Mouse (Mus musculus): ENCODE measurements around the gene Trim62.

Gene Trim62

DNA sequence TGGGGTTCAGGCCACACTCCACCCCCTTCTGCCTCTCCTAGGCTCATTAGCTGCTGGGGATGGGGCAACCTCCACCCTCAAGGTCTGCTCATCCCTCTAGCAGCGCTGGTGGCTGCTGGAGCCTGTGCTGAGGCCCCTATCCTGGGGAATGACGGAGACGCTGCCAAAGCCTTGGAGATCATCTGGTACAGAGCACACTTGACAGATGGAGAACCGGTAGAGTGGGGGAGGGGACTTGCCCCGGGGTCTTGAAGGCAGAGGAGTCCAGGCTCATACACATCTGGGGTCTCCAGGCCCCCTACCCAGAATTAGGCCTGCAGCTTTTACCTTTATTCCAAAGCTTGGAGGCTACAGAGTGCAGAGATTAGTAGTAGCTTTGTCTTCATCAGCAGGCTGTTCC lies 3.2 kb downstream of the Trim62 start:
- no peak for DNase-seq (ENCODE audit: low spot score)

DNA sequence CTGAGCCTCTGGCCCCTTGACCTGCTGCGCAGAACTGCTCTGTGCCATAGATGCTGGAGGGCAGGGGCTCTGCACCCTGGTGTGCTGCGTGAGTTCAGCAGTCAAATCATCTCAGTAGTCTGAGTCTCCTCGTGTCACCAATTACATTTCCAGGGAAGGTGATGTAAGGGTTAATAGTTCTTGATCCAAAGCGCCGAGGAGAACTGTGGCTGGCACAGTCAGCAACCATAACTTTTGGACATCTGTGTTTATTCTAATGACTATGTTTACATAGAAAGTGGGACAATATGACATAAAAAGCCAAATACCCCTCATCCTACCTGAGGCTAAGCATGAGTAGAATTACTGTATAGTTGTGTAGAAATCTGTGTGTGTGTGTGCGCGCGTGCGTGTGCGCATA lies 3.6 kb downstream of the Trim62 start:
- no peak for DNase-seq (ENCODE audit: low spot score)

DNA sequence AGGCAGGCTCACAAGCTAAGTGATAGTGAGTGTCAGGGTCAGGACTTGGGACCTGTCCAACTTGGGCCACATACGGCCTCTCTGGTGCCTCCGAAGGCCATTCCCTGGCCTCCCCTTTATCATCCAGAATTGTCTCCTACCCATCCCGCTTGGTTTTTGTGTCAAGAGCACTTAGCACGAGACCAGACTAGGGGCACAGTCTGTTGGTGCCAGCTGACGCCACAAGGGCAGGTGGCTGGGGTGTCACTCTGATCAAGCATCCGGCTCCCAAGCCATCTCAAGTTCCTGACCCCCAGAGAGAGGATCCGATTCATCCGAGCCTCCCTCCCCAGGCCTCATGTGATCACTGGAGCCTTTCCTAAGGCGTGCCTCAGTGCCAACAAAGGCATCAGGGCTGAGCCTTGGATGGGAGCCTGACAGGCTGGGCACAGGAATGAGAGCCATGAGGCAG lies 4.3 kb downstream of the Trim62 start:
- no peak for DNase-seq (ENCODE audit: low spot score)

DNA sequence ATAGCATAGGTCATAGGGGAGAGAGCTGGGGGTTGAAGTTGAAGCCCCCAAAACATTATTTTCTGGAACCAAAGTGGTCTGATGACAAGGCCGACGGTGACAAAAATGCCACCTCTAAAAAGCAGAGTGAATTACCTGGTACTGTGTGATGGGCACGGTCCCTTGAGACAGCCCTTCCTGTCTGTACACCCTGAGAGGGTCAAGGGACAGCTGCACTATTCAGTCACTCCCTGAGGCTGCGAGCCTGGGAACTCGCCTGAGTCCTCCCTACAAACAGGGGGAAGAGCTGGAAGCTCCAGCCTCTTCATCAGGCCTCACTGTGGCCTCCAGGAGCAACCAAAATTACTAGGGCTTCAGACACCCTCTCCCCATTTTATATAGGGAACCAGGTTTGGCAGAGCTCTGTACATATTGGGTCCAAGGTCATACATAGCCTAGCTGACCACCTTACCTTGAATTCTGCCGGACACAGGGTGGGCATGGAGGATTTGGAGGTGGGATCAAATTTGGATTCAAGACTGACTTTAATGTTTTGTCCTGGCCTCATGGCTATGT lies 5.1 kb downstream of the Trim62 start:
- no peak for DNase-seq (ENCODE audit: low spot score)

DNA sequence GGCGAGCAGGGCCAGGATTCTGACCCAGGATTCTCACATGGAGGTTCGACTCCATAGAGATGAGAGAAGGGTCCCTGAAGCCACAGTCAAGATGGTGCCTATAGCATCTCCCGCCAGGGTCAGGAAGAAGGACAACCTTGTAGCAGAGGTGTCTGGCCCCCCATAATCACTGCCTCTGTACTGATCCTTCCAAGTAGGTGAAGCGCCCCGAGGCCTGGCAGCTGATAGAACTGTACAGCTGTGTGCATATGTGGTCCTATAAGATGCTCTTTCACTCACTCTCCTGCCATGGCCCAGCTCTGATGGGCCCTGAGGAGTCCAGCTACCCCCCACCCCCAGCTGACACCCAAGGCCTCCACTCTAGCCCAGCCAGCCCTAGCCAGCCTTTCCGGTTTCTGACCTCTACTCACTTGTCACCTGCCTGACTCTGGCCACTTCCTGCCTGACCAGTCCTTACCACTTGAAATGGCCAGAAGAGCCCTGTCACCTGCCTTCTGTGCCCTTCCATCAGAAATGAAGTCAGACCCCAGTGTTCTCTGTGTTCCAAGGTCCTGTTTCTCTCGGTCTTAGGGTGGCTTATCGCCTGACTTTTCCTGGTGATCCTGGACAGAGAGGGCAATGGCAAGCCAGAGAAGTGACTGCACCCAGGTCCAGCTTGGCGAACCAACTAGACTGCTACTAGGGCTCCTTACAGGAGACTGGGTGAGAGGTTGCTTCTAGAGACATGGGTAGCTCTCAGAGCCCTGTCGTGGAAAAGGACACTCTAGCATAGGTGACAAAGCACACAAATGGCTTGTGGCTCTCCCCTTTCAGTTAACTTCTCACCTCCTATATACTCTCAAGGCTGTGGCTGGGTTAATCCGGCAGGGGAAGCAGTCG lies 6.6 kb downstream of the Trim62 start:
- no peak for DNase-seq (ENCODE audit: low spot score)

DNA sequence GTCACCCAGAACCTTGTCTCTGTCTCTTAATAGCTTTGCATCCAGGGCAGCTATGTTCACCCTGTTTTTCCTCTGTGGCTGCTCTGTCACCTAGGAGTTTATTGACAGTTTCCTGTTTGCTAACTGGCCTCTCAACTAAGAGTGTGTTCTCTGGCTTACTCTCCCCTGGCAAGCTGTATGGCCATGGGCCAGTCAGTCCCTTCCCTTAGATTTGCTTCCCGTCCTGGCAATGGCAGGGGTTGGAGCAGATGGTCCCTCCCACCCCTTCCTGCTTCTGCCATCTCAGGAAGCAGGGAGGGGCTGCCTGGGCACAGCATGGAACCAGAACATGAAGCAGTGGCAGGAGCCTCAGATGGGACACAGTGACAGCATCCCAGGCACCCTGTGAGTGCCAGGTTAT lies 7.8 kb downstream of the Trim62 start:
- no peak for DNase-seq (ENCODE audit: low spot score)

DNA sequence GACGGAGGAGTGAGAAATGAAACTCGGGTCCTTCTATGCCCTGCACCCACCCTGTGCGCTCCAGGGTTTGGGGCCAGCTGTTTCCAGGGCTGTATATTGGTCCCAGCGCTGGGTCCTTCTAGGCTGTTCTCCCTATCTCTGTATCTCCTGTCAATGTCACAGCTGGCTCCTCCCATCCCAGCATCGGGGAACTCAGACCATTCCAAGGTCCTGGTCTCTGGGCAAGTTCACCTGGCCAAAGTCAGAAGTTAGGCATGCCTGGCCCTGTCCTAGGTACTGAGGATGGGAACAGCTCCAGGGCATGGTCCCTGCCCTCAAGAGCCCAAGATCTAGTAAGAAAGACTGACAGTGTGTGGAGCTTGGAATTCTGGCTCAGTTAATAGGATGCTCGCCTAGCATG lies 8.4 kb downstream of the Trim62 start:
- no peak for DNase-seq (ENCODE audit: low spot score)

DNA sequence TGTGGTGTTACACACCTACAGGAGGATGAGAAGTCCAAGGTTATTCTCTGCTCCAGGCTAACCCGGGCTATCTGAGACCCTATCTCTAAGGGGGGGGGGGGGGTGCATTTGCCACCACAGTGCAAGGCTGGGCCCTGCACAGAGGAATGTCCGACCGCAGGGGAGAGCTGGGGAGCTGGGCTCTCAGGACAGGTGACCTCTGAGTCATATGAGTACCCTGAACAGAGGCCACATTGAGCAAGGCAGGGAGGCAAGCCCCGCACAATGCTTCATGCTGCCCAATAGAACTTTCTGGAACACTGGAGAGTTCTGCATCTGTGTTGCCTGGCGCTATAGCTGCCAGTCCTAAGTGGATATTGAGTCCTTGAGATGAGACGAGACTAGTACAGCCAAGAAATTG lies 8.8 kb downstream of the Trim62 start:
- no peak for DNase-seq (ENCODE audit: low spot score)

DNA sequence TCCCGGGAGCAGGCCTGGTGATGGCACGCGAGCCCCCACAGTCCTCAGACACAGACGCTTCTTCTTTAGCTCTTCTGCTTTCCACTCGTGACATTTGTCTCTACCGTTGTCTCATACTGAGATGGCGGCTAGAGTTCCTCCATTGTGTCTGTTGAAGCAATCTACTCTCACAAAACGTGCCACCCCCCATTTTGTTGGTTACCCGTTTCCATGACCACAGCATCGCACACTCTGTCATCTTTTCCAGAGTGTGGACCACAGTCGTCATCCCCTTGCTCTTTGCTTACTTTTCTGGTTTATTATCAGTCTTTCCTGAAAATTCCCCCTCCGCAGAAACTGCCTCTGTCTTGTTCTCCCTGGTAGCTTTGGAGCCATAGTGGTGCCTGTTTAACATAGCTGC lies 10.7 kb downstream of the Trim62 start:
- DNase-seq (ENCODE audit: low spot score), result no peak

DNA sequence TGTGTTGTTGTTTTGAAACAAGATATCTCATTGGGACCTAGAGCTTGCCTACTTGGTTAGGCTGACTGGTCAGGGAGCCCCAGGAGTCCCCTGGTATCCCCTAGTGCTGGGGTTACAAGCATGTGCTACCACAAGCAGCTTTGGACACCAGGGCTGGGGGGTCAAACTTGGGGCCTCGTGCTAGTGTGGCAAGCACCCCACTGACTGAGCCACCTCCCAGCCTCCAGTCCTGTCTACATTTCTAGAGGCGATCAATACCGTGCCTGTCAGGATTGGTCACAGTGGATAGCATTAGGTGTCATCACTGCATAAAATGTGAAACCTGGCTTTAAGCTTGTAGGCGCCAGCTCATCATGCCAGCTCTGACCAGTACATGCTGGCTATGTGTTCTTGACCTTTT lies 12.5 kb downstream of the Trim62 start:
- DNase-seq (ENCODE audit: low spot score), result no peak

DNA sequence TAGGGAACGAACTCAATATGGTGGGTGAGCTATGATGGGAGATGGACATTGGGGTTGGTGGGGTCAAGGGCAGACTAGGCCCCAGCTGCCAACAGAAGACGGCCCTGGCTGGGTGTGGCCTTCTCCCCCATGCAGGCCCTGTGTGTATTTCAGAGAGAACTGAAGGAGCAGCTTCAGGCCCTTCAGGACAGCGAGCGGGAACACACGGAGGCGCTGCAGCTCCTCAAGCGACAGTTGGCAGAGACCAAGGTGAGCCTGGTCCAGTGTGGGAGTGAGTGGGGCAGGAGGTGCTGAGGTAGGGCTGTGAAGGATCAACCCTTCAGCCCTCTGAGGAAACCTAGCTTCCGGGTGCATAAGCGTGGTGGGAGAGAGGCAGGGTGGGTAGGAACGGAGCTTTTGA lies 13.3 kb downstream of the Trim62 start:
- DNase-seq (ENCODE audit: low spot score), result no peak

DNA sequence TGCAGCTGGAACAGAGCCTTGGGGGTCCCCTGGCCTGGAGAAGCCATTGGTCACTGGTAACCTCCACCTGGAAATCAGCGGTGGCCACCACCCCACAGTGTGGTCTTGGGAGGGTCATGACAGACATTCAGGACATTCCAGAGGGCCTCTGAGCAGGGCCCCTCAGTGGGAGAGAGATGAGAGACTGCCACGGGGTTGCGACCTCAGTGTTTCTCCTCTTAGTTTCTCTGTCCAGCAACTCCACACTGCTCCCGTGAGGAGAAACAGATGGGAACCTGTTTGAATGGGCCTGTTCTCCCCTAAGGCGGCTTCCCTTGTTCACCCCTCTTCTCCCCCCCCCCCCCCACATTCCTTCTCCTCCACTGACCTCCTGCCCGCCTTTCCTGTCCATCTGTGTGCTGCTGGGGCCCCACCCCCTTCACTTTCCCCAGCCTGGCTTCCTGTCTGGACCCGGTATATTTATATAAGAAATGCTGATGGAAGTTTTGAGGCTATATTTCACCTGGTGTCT lies 14.6 kb downstream of the Trim62 start:
- DNase-seq (ENCODE audit: low spot score), result no peak

DNA sequence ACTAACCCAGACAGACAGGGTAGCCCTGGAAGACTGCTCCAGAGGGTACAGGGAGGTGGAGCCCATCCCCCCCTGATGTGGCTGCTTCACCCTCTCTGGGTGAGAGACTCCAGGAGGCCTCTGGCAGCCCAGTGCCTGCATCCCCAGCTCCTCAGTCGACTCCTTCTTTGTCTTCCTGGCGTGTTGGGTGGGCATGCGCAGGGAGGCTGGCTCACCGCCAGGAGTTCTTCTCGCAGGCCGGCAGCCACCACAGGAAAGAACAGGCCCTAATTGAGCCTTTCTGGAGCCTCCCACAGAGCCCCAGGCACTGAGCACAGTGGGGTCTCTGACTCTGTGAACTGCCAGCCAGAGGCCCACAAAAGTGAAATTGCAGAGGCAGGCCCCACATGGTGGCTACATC lies 16.0 kb downstream of the Trim62 start:
- DNase-seq (ENCODE audit: low spot score), result no peak

DNA sequence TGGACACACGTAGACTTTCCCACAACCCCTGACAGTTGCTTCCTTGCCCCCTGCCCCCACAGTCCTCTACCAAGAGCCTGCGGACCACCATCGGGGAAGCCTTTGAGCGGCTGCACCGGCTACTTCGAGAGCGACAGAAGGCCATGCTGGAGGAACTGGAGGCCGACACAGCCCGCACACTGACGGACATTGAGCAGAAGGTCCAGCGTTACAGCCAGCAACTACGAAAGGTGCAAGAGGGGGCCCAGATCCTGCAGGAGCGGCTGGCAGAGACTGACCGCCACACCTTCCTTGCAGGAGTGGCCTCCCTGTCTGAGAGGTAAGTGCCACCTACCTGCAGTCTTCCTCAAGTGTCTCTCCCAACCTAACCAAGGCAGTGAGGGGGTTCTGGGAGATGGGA lies 17.1 kb downstream of the Trim62 start:
- no peak for DNase-seq (ENCODE audit: low spot score)

DNA sequence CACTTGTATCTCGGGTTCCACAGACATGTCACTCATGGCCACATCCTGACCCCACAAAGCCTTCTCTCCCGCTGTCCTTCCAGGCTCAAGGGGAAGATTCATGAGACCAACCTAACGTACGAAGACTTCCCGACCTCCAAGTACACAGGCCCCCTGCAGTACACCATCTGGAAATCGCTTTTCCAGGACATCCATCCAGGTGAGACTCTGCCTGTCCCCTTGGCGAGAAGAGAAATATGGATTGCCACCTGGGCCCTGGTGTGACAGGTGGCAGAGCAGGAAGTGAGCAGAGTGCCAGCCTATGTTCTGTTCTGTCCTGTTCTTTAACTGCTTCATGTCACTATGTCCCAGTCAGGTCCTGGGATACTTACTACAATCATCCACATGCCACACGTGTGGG lies 19.0 kb downstream of the Trim62 start:
- no peak for DNase-seq (ENCODE audit: low spot score)

DNA sequence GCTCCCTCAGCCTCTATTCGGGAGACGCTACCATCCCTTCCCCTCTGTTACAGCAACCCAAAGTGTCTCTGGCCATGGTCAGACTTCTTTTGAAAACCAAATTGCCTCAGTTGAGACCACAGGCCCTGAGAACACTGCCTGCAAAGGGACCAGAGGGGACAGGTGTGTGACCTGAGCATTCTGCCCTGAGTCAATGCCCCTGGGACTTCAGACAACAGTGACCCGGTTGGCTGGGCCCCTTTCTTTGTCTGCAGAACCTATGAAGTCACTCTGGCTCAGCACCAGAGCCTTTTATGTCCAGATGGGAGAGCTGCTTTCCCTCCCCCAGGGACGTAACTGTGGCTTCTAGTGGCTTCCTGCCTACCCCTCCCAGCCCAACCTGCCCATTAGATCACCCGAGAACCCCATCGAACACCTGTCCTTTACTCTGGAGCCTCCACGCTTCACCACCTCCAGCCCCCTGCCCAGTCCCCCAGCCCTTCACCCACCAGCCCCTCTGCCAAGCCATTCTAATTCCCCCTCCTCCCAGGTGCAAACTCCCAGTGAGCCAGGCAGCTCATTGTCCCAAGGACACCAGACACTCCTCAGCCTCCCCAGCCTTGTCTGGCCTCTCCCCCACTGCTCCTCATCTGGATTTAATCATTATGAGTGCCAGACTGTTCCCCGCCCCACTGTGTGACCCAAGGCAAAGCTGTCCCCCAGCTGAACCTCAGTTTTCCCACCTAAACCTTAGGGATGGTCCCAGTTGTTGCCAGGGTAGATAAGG lies 20.8 kb downstream of the Trim62 start:
- no peak for DNase-seq (ENCODE audit: low spot score)

DNA sequence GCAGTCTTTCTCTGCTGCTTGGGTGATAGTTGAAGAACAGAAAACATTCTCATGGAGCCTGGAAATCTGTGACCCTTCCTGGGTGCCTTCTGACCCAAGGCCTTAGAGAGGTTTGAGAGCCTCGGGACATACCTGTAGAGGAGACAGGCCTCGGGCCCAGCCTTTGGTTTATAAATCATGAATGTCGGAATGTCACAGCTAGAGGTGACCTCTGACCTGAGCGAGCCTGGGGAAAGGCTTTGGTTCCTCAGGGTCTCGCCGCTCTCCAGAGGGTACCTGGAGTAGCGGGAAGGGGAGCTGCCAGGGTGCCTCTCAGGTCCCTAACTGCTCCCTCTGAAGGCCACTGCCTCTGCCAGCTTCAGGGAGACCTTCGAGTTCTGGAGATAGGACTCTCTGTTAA lies 21.9 kb downstream of the Trim62 start:
- no peak for DNase-seq (ENCODE audit: low spot score)

DNA sequence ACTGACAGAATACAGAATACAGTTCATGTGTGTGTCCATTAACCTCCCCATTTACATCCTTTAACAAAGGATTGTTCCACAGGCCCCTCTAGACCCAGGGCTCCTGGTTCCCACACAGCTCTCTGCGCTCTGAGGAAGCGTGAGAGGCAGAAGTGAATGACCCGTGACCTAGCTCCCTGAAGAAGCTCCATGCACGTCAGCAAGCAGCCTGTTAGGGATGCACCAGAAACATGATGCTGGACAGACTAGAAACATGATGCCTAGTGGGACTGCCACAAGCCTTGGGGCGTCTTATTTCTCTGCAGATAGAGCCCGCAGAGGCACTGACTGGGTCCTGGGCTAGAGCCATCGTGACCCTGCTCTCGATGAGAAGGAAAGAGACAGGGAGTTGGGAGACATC lies 23.4 kb downstream of the Trim62 start:
- DNase-seq (ENCODE audit: low spot score), result no peak

DNA sequence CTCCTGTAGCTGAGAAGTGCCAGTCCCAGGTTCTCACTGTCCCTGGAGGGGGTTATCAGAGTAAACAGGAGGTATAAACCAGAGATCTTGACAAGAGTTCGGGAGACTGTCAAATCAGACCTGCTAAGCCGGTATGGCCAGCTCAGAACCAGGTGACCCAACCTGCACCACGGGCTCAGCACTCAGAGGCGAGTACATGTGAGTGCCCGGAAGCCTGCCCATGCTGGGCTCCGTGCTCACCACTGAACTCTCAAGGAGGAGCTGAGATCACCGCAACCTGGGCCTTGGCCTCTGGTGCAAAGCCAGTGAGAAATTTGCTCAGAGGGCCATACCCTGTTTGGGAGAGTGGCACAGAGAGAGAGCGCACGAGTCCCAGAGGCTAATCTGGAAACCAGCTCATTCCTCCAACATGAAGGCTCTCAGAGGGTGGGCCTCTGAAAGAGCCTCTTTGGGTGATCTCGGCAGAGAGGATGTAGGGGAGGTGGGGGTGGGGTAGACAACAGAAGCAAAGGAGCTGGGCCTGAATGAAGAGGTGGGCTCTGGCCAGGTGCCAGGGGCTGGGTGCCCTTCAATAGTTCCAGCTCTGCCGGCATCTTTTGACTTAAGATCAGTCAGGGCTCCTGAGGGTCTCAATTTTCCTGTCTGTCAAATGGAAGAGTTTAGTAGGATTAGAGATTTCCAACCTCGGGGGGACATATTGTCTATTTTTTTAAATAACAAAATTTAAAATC lies 24.0 kb downstream of the Trim62 start:
- no peak for DNase-seq (ENCODE audit: low spot score)

DNA sequence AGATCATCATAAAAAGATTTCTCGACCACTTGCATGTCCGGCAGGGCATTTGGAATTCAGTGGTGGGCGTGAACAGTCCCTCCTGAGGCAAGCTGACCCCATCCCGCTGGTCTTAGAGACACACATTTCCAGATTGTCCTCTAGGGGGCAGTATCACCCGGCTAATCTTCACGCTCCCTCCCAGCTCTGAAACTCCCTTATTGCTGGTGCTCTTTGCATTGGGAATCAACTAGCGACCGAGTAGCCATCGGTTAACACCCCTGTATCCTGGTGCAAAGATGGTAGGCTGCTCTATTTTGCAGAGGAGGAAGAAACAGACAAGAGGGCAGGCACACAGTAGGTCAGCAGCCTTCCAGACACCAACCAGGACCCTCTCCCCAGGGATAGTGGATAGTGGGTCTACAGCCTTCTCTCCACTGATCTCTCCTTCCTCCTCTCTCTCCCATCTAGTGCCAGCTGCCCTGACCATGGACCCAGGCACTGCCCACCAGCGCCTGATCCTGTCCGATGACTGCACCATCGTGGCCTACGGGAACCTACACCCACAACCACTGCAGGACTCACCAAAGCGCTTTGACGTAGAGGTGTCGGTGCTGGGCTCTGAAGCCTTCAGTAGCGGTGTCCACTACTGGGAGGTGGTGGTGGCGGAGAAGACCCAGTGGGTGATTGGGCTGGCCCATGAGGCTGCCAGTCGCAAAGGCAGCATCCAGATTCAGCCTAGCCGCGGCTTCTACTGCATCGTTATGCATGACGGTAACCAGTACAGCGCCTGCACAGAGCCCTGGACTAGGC lies 25.4 kb downstream of the Trim62 start:
- DNase-seq (ENCODE audit: low spot score), result no peak

DNA sequence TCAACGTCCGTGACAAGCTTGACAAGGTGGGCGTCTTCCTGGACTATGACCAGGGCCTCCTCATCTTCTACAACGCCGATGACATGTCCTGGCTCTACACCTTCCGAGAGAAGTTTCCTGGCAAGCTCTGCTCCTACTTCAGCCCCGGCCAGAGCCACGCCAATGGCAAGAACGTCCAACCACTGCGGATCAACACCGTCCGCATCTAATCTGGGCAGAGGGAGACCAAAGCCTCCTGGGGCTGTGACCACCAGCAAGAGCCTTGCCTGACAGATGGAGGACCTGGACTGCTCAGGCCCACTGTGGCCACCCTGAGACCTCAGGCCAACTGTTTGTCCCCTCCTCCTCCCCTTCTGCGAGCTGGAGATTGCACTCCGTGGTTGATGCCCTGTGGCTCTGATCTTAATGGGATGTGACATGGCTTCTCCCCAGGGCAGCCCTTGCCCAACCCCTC lies 26.0 kb downstream of the Trim62 start:
- no peak for DNase-seq (ENCODE audit: low spot score)

All from spleen, adult 12 weeks (tissue).